Mouse (Mus musculus) cerebellum, adult (tissue): ENCODE data around the gene Nup133.
"Not testable (repeated sequence)": the region's sequence is repeated elsewhere in the genome, so short reads cannot be mapped to it uniquely, and the experiment has no call there.

Experiments
- ATAC-seq: cut with Nextera tagmentation; 2 replicates; pipeline ENCODE4 v1.9.2; 2017; ENCODE audit warnings: mild to moderate bottlenecking, moderate library complexity, mixed read lengths; ENCODE audit not compliant: insufficient number of reproducible peaks, low FRiP score, low TSS enrichment

Gene Nup133

GRCm38 (mm10) chr8:123948942-123949685 is at the start of gene Nup133:
Gene Nup133 (minus strand): TSS chr8:123949265.
- ATAC-seq = peak; percentile 83

DNA sequence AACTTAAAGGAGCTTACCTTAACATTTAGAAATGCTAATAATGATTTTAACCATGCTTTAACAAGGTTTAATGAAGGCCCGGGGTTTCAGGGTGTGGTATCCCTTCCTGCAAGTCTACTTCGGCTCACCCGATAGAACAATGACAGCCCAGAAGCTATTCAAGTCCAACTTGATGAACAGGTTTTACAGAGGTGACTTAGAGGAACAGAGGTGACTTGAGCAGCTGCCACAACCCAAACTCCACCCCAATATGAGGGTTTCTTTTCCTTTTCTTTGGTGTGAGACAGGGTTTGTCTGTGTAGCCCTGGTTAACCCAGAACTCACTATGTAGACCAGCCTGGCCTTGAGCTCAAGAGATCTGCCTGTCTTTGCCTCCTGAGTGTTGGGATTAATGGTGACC is 44.9 kb upstream of the Nup133 start:
- no peak for ATAC-seq

DNA sequence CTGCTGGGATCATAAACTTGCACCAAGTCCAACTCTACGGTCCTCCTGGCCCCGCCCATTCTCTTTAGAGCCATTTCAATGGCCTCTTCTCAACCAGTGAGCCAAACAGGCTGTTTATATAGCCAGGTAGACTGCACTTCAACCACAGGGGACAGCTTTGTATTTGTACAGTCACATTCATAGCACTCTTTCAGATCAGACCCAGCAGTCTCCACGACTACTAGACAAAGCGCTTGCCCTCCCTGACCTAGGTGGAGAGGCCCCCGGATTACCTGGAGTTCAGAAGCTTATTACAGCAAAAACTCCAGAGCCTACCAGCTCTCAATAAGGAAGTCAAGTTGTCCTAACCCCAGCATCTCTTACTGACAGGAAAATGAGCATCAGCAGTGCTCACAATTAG is 44.5 kb upstream of the Nup133 start:
- ATAC-seq = no peak

DNA sequence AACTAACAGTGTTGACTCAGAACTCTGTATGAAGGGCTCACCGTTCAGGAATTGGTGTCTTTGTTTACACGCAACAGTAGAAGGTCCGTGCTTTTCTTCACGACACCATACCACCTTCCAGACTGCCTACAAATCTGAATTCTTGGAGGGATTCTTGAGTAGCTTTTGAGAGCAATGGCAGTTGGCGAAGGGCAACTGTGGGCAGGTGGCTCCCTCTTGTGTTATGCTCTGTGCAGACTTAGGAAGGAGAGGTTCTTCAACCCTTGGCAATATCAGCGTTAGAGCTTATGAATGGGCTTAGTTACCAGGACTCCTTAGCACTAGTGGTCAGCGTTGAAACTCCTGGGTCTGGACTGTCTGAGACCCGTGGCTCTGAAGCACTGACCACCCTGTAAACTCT is 43.5 kb upstream of the Nup133 start:
- no peak for ATAC-seq

DNA sequence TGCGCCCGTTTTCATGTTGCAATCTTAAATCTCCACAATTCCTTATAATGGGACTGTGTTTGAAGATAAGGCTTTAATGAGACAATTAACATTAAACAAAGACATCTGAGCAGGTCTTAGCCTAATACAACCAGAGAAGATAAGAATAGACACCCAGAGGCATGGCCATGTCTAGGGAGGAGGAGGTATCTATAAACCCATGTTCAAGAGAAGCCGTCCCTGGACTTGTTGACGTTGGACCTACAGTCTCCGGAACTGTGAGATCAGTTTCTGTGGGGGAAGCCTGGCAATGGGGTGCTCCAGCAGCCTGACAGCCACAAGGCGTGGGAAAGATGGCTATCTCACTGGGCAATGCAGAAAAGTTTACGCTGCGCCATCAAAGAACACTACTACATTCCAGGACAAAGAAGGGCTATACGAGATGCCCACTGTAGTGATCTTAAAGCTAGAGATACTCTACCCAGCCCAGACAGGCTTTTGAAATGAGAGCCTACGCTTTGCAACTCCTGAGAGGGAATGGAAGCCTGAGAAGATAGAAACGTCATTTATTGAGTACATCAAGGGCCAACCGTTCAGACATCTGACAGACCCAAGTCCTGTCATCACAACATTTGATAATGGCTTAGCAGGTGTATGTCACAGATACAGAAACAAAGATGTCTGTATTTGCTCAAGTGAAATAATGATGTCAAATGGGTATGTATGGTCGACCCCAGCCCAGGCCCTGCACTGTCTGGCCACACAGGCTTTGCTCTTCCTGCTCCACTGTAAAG is 41.4 kb upstream of the Nup133 start:
- ATAC-seq = no peak

DNA sequence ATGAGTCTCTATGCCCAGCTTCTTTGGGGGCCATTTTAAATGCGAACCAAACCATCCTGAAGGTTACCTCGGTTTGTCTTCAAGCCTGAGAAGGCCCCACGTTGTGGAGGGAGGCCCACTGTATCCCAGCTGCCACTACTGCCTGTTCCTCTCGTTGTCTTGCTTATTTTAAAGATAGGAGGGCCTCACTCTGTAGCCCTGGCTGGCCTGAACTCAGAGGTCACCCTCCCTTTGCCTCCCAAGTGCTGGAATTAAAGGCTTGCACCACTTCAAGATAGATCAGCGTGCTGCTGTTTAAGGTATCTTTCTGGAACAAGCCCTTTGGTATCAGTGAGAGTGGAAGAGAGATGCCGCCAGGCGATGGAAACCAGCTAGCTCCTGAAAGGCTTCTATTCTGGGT is 40.1 kb upstream of the Nup133 start:
- no peak for ATAC-seq

DNA sequence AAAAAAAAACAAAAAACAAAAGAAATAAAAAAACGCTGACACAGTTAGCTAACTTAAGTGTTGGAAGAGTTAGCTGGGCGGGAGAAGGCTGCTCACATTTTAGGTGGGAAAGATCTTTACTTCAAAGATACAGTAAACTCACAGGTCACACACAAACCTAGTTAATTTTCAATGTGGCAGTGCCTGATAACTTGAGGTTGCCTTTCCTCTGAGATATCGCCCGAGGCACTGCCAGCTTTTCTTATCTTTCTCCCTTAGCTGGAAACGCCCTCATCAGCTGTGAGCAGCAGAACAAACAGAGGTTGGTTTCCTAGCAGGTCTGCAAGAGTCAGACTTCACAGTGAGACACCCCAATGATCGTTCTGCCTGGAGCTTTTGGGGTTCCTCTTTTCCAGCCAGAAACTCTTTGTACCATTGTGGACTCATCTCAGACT is 39.6 kb upstream of the Nup133 start:
- no peak for ATAC-seq

- ATAC-seq = peak; percentile 71
Observed at GRCm38 (mm10) chr8:123982826-123983400, 33.8 kb upstream of the Nup133 start, which contains the start of gene Abcb10. Gene Abcb10 (minus strand): TSS chr8:123983122.

GRCm38 (mm10) chr8:123982291-123982793 is 33.3 kb upstream of the Nup133 start:
- peak; percentile 40; the same call in 1 of the 2 replicates for ATAC-seq

GRCm38 (mm10) chr8:123981674-123982073 is 32.6 kb upstream of the Nup133 start:
- no peak for ATAC-seq

- ATAC-seq = no peak
Observed at GRCm38 (mm10) chr8:123980239-123980638, 31.2 kb upstream of the Nup133 start.

- no peak for ATAC-seq
Observed at GRCm38 (mm10) chr8:123978926-123979325, 29.9 kb upstream of the Nup133 start.

DNA sequence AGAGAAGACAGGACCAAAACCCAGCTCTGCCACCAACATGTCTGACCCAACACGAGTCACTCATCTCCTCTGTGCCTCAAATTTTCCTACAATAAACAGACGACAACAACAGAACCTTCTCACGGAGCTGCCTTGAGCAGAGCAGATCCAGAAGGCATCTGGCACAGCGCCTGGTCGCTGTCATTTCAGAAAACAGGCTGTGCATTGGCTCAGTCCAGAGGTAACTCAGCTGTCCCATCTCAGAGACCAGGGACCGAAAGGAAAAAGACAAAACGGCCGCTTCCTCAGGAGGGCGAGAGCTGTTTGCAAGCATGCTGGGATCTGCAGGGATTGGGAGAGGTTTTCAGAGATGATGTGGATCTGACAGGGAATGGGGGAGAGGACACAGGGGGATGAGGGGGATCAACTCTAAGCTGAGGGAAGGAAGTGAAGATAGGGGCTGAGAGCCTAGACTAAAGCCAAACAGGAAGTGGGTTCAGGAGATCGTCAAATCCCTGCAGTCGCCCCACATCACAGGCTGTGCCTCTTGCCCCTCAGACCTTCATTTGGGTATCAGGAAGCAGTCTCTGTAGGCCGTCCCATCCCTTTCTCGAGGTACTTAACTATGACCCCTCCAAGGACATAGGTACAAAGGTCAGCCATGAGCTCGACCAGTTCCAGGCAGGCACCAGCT is 29.2 kb upstream of the Nup133 start:
- no peak for ATAC-seq

- ATAC-seq = no peak
Observed at GRCm38 (mm10) chr8:123977499-123977898, 28.4 kb upstream of the Nup133 start.

DNA sequence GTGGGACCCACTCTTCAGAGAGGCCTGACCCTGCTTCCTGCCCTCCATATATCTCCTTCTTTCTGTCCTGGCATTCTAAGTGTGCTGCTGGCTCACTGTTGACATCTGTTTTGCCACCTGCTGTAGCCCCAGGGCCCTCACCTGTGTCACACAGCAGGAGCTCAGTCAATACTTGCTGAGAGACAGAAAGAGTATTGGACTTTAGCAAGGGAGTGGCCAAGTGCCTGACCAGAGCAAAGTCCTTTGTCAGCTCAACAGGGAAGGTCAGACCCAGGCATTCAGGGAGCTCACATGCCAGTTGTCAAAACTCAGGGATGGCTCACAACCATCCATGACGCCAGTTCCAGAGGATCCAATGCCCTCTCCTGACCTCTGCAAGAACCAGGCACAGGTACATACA is 24.4 kb upstream of the Nup133 start:
- no peak for ATAC-seq

GRCm38 (mm10) chr8:123966896-123967295 is 17.8 kb upstream of the Nup133 start:
- ATAC-seq = no peak

- ATAC-seq = no peak
Observed at GRCm38 (mm10) chr8:123961371-123961770, 12.3 kb upstream of the Nup133 start.

DNA sequence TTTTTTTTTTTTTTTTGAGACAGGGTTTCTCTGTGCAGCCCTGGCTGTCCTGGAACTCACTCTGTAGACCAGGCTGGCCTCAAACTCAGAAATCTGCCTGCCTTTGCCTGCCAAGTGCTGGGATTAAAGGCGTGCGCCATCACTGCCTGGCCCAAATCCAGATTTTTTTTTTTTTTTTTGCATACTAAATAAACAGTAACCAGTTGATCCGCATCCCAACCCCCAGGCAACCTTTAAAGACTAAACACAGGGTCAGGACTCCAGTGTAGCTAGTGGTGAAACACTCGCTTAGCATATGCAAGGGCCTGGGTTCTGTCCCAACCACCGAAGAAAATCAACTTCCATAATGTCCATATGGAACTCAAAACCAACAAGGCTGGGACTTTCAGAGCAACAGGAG is 11.5 kb upstream of the Nup133 start:
- ATAC-seq = not testable (repeated sequence)

GRCm38 (mm10) chr8:123960056-123960455 is 11.0 kb upstream of the Nup133 start:
- ATAC-seq = no peak

DNA sequence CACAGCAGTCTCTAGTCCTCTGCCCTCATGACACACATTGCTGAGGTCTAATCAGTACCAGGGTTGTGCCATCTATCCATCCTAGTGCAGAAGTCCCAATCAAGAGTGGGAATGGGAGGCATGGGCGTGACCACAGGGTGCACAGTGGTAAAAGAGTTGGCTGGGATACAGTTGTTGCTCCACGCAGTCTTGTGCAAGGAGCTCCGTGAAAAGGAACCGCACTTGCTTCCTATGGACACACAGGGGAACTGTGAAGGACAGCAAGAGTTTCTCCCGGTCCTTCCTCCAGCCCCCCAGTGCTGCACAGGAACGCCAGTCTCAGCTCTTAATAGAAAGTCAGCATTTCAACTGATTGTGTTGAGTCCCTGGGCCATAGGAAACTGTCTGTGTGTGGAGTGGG is 10.4 kb upstream of the Nup133 start:
- no peak for ATAC-seq

- ATAC-seq = no peak
Observed at GRCm38 (mm10) chr8:123958130-123958529, 9.1 kb upstream of the Nup133 start.
